Mouse (Mus musculus) forebrain, embryonic 11.5 days (tissue): ENCODE data around the gene Znrf3. TPM values are rescaled to one million over a fixed set of nuclear protein-coding genes. Genes with fewer than 3 reads are reported as not detected.
"Not testable (repeated sequence)": the region's sequence is repeated elsewhere in the genome, so short reads cannot be mapped to it uniquely, and the experiment has no call there.

Experiments
- ATAC-seq: fragments of 200-750 bp; cut with Nextera tagmentation; replicated peaks from 2 replicates; pipeline ENCODE4 v1.8.0; 2017; ENCODE audit warnings: moderate TSS enrichment; ENCODE audit not compliant: low FRiP score
- DNase-seq: peaks from one replicate; pipeline ENCODE4 v3.0.0-alpha.2; 2017; ENCODE audit warnings: low spot score
- H3K27ac ChIP-seq: fragments of 300-500 bp; sonication (generic); 2 replicates; pipeline ENCODE4 v1.5.1; 2014; ENCODE audit warnings: low read depth, low read length
- H3K27me3 ChIP-seq: fragments of 300-500 bp; sonication (generic); 2 replicates; pipeline ENCODE4 v1.6.1; 2014; ENCODE audit warnings: mild to moderate bottlenecking, low read length, mixed read lengths; ENCODE audit not compliant: control insufficient read depth, insufficient read depth
- H3K36me3 ChIP-seq: fragments of 300-500 bp; sonication (generic); 2 replicates; pipeline ENCODE4 v1.6.1; 2014; ENCODE audit warnings: mild to moderate bottlenecking, low read length, moderate library complexity, mixed read lengths; ENCODE audit not compliant: control insufficient read depth, insufficient read depth
- H3K4me1 ChIP-seq: fragments of 300-500 bp; sonication (generic); replicated peaks from 2 replicates; pipeline ENCODE4 v1.6.1; 2014; ENCODE audit warnings: low read length, mixed read lengths; ENCODE audit not compliant: control insufficient read depth, insufficient read depth
- H3K4me2 ChIP-seq: fragments of 300-500 bp; sonication (generic); 2 replicates; pipeline ENCODE4 v1.6.1; 2014; ENCODE audit warnings: low read depth, mild to moderate bottlenecking, low read length, moderate library complexity, mixed read lengths; ENCODE audit not compliant: severe bottlenecking
- H3K4me3 ChIP-seq: fragments of 300-500 bp; sonication (generic); 2 replicates; pipeline ENCODE4 v1.5.1; 2014; ENCODE audit warnings: low read depth, low read length
- H3K9ac ChIP-seq: fragments of 300-500 bp; sonication (generic); 2 replicates; pipeline ENCODE4 v1.6.1; 2014; ENCODE audit warnings: low read length
- H3K9me3 ChIP-seq: fragments of 300-500 bp; sonication (generic); 2 replicates; pipeline ENCODE4 v1.6.1; 2016; ENCODE audit warnings: low read length, mixed read lengths; ENCODE audit not compliant: control insufficient read depth
- whole genome bisulfite sequencing: fragments of 180-500 bp; shearing (Covaris S2); extraction: QIAGEN DNeasy Blood & Tissue Kit; methylation state at CpG from one replicate; pipeline ENCODE4 v1.1.7; 2014; 5-methylcytosine and 5-hydroxymethylcytosine counted together
- polyA plus RNA-seq: library from polyadenylated mRNA; unstranded; fragments of >200 nt; fragmentation: Nextera tagmentation; extraction: Ambion mirVana; gene quantifications from 2 replicates; pipeline ENCODE4 v1.2.1, GENCODE M21; 2014

The Znrf3 gene
- polyA plus RNA-seq = 11.7 and 12.9 TPM in 2 replicates

DNA sequence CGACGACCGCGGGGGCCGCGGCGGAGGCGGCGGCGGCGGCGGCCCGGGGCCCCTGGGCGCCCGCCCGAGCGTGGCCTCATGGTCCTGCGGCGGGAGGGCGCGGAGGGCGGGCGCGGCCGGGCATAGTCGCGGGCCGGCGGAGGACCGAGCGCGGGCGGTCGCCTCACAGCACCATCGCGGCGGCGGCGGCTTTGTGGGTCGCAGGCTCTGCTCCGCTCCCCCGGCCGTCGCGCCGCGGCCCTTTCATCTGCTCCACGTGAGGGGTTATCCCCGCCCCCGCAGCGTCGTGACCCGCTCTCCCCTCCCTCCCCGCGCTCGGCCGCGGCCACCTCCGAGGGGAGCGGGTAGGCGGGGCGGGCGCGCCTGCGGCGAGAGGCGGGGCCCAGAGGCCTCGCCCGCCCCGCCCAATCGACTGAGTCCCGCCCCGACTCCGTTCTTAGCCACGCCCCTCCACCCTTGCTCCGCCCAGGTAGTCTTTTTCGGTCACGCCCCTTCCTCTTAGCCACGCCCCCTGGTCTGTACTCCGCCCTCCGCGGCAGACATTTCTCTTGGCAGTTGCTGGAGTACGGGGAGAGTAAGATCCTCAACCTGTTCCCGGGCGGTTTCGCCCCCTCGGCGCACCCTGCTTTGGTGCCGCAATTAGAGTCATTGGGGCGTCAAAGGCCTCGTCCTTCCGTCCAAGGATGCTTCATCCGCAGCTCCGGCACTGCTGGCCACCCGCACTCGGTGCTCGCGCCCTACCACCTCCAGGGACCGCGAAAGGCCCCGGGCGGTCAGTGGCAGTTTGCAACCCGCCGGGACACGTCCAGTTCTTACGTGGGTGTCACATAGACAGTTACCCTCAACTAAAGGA is at the start of gene Znrf3:
TSS of gene Znrf3 (minus strand) at position 249 of the 853 bp plus-strand sequence.
- no peaks in the 10 kb centered on the region for H3K9me3 ChIP-seq
- peak within 1 kb of the TSS; percentile 83 for H3K4me3 ChIP-seq
- H3K36me3 ChIP-seq = no peaks in the 10 kb centered on the region
- peak within 1 kb of the TSS; percentile 85 for H3K4me2 ChIP-seq
- H3K27ac ChIP-seq = peak within 1 kb of the TSS; percentile 70
- WGBS = under 1% methylated on average over 67 of the region's 106 CpGs
- H3K4me1 ChIP-seq = peaks cover 6% of the 10 kb centered on the region; the same call in 1 of the 2 replicates
- H3K9ac ChIP-seq = peak within 1 kb of the TSS; percentile 90
- peak; percentile 99 for DNase-seq
- no peaks in the 10 kb centered on the region; the same call in 1 of the 2 replicates for H3K27me3 ChIP-seq
- ATAC-seq = peak; percentile 93

DNA sequence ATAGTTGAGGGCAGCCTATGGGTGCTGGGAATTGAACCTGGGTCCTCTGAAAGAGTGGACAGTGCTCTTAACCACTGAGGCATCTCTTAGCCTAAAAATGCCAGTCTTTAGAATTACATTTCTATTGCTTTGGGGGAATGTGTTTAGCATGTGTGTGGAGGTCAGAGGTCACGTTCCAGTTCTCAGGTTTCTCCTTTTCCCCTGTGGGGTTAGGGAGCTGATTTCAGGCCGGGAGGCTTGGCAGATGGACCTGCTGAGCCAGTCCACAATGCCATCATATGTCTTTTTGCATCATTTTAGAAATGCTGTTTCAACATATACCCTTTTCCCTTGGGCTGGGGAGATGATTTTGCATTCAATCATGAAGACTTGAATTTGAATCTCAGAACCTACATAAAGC is 49.2 kb upstream of the Znrf3 start:
- H3K27me3 ChIP-seq = no peaks in the 10 kb centered on the region
- H3K27ac ChIP-seq = no peak overlapping the region
- 56% methylated on average over 2 of the region's 2 CpGs for WGBS
- H3K4me2 ChIP-seq = no peak overlapping the region
- H3K36me3 ChIP-seq = no peaks in the 10 kb centered on the region
- H3K9ac ChIP-seq = no peak overlapping the region
- ATAC-seq = no peak
- H3K9me3 ChIP-seq = no peaks in the 10 kb centered on the region
- no peak overlapping the region for H3K4me3 ChIP-seq
- DNase-seq = no peak
- no peaks in the 10 kb centered on the region for H3K4me1 ChIP-seq

DNA sequence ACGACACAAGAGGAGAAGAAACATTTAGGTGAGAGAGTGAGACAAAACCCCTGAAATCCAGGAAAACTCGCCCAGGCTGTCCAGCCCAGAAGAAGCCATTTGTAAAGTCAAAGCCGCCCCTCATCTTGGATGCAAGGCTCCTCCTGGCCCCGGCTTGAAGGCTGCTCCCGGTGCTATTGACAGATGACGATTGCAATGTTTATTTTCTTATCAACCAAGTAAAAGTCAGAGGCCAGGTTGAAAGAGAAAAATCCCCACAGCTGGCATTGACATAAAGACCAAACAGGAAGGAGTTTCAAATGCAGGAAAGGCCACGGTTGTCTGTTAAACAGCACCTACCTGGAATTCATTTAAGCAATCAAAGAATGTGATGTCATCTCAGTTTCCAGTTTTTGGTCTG is 47.3 kb upstream of the Znrf3 start:
- no peak for ATAC-seq
- H3K9ac ChIP-seq = no peak overlapping the region
- no peak overlapping the region for H3K27ac ChIP-seq
- no peaks in the 10 kb centered on the region for H3K4me1 ChIP-seq
- no peaks in the 10 kb centered on the region for H3K9me3 ChIP-seq
- H3K36me3 ChIP-seq = no peaks in the 10 kb centered on the region
- 81% methylated on average over 7 of the region's 7 CpGs for WGBS
- no peaks in the 10 kb centered on the region for H3K27me3 ChIP-seq
- H3K4me2 ChIP-seq = no peak overlapping the region
- H3K4me3 ChIP-seq = no peak overlapping the region
- no peak for DNase-seq

GRCm38 (mm10) chr11:5490989-5491656 is 46.5 kb upstream of the Znrf3 start:
- H3K9ac ChIP-seq = no peak overlapping the region
- H3K4me2 ChIP-seq = no peak overlapping the region
- no peak overlapping the region for H3K4me3 ChIP-seq
- H3K36me3 ChIP-seq = no peaks in the 10 kb centered on the region
- DNase-seq (no peak), ATAC-seq (no peak)
- H3K4me1 ChIP-seq = no peaks in the 10 kb centered on the region
- no peak overlapping the region for H3K27ac ChIP-seq
- H3K9me3 ChIP-seq = no peaks in the 10 kb centered on the region
- H3K27me3 ChIP-seq = no peaks in the 10 kb centered on the region
- 83% methylated on average over 10 of the region's 10 CpGs for WGBS

DNA sequence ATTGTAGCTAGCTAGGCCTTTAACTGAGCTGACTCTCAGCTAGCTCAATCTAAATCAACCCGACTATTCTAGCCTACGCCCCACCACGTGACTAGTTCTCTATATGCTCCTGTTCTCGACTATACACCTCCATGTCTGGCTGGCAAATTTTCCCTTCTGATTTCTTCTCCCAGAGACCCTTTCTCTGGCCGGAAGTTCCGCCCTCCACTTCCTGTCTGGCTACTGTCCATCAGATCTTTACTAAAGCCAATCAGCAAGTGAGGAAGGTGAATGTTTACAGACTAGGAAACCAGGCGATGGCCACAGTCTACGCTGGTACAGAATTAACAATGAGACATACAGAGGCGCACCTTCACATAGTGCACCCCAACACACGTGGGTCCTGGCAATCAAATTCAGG is 44.8 kb upstream of the Znrf3 start:
- 89% methylated on average over 10 of the region's 10 CpGs for WGBS
- not testable (repeated sequence) for H3K4me3 ChIP-seq, H3K4me2 ChIP-seq, DNase-seq, H3K27me3 ChIP-seq, H3K9me3 ChIP-seq, H3K27ac ChIP-seq, H3K9ac ChIP-seq, H3K4me1 ChIP-seq, ATAC-seq, H3K36me3 ChIP-seq

DNA sequence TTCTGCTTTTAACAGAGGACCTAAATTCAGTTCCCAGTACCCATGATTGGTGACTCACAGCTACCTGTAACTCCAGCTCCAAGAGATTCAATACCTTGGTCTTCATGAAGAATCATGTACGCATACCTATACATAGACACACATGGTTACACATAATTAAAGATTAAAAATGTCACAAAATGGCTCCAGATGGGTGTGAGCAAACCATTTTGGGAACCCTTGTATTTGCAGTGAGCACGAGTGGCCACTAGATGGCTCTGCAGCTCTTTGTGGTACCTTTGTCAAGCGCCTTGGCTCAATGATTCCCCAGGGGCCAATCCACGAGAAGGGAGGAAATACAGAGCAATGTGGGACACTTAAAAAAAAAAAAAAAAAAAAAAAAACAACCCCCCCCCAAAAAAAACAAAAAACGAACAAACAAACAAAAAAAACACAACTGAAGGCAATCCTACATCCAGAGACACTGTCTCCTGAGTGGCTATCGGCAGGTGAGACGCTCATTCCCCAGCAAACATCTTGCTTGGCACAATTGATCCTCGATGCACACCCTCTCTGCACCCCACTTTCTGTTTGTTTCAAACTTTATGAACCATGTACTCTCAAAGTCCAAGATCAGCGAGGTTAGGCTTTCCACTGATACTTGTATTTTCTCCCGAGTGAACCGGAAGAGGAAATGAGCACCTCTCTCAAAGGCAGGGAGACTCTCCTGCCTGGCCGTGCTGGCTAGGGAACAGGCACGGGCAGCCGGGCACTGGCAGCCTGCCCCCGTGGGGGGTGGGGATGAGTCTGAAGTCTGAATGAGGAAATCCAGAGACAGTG is 40.8 kb upstream of the Znrf3 start:
- ATAC-seq (peak; percentile 65; the same call in 1 of the 2 replicates), DNase-seq (peak; percentile 91)
- no peaks in the 10 kb centered on the region for H3K27me3 ChIP-seq
- H3K9me3 ChIP-seq = no peaks in the 10 kb centered on the region
- H3K9ac ChIP-seq = peak overlapping the region; percentile 53
- H3K27ac ChIP-seq = no peak overlapping the region
- peak overlapping the region; percentile 22 for H3K4me3 ChIP-seq
- 21% methylated on average over 15 of the region's 15 CpGs for WGBS
- no peaks in the 10 kb centered on the region for H3K4me1 ChIP-seq
- no peaks in the 10 kb centered on the region for H3K36me3 ChIP-seq
- H3K4me2 ChIP-seq = peak overlapping the region; percentile 52

GRCm38 (mm10) chr11:5482581-5482980 is 37.9 kb upstream of the Znrf3 start:
- Histone ChIP-seq H3K36me3 (no peaks in the 10 kb centered on the region), H3K4me3 (no peak overlapping the region), H3K27me3 (no peaks in the 10 kb centered on the region), H3K9ac (no peak overlapping the region), H3K9me3 (no peaks in the 10 kb centered on the region), H3K27ac (no peak overlapping the region), H3K4me1 (no peaks in the 10 kb centered on the region), H3K4me2 (no peak overlapping the region)
- WGBS = 85% methylated on average over 13 of the region's 13 CpGs
- DNase-seq (no peak), ATAC-seq (no peak)

DNA sequence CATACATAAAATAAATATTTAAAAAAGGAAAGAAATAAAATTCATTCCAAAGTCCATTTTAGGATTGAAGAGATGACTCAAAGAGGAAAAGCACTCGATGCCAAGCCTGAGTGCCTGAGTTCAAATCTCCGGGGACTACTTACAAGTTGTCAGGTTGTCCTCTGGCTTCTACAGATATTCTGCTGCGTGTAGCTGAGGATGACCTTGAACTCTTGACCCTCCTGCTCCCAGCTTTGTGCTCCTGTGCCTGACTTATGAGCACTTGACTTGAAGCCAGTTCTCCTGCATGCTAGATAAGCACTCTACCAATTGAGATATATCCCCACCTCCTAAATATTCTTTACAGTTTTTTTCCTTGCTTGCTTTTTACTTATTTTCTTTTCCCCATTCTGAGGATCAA is 34.2 kb upstream of the Znrf3 start:
- H3K27ac ChIP-seq = no peak overlapping the region
- no peak overlapping the region for H3K9ac ChIP-seq
- H3K4me3 ChIP-seq = no peak overlapping the region
- no peaks in the 10 kb centered on the region for H3K27me3 ChIP-seq
- H3K9me3 ChIP-seq = no peaks in the 10 kb centered on the region
- no peaks in the 10 kb centered on the region for H3K4me1 ChIP-seq
- H3K36me3 ChIP-seq = no peaks in the 10 kb centered on the region
- no peak for DNase-seq
- no peak overlapping the region for H3K4me2 ChIP-seq
- WGBS = 87% methylated on average over 3 of the region's 3 CpGs
- no peak for ATAC-seq
